Mouse (Mus musculus): ENCODE results near the gene Cnr2. TPM values are rescaled to one million over a fixed set of nuclear protein-coding genes. Genes with fewer than 3 reads are reported as not detected.

Gene Cnr2
- total RNA-seq, 4 experiments from 2014 or later = 0.08 to 0.98 (median 0.92) TPM; not detected in 1

DNA sequence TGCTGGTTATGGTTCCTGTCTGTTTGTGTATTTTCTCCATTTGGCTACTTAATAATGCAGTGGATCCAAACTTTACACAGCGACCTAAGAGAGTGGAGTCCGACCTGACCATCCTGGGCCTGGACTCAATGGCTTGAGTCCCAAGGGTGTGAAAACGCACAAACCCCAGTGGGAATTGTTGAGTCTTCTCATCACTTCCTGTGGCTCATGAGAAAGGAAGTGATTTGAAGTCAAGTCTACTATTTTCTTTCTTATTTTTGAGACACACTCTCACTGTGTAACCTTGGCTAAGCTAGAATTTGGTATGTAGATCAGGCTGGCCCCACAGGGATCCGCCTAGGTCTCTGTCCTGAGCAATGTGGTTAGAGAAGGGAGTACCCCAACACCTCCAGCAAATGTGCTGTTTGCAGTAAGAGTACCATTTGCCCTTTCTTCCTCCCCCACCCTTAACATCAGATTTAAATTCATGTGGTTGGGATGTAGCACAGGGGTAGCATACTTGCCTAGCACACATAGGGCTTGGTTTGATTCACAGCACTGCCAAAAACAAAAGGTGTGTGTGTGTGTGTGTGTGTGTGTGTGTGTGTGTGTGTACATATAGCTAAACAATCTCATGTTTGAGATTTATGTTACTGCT is 7.5 kb downstream of the Cnr2 start:
- DNase-seq (ENCODE audit: low spot score in 2 of 2) = no peak

DNA sequence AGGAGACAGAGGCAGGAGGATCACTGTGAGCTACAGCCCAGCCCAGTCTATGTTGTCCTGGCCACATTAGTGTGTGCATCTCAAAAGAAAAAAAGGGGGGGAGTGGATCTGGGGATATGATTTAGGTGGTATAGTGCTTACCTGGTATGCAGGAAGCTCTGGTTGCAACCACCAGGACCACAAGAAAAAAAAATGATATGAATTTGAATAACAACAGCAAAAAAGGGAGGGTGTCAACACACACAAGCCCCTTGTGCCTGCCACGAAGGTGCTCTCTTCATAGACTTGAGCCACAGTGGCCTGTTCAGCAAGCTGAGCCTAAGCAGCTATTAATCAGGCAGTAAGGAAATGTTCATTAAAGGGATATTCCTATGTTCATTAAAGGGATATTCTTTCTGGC is 9.6 kb downstream of the Cnr2 start:
- no peak for DNase-seq (ENCODE audit: low spot score in 2 of 2)

DNA sequence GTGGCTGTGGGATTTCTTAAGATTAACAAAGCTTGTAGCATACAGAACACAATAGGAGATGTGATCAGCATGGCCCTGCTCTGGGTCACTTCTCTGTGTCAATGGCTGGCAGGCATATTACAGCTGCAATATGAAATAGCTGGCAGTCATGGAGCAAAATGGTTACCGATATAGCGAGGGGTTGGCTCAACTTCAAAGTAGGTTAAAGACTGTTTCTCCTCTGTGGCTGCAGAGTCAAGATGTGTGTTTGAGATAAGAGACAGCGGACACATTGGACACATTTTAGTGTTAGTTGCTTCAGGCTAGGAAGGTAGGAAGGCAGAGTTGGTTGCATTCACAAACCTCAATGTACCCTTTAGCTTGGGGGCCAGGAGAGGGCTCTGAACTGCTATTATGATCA is 11.4 kb downstream of the Cnr2 start:
- DNase-seq (ENCODE audit: low spot score in 2 of 2) = no peak

DNA sequence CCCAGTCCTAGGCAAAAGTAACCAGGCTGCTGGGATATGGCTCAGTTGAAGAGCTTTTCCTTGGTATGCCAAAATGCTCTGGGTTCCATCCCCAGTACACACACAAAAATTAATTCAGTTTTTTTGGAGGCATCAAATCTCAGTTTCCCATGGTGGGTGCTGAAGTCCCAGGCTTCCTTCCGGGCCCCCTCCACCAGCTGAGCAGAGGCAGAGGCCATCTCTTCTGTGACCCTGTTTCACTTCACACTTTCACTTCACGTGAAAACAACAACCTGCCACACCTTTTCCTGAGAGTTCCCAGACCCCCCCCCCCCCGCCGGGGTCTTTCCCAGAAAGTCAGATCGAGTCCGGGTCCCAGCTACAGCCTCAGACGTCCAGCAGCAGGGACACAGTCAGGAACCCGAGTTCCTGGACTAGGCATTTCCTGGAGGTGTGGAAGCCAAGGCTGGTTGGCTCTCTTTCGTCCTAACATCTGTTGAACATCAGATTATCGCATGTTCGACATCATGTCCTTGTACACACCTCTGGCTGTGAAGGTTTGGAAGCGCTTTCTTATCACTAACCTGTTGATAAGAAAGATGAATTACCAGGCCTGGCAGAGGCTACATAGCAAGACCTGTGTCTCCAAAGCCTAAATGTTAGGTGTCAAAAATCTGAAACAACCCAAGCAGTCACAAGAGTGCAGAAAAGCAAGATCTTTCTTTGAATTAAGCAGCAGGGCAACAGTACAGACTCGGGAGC is 14.3 kb downstream of the Cnr2 start:
- no peak for DNase-seq (ENCODE audit: low spot score in 2 of 2)

DNA sequence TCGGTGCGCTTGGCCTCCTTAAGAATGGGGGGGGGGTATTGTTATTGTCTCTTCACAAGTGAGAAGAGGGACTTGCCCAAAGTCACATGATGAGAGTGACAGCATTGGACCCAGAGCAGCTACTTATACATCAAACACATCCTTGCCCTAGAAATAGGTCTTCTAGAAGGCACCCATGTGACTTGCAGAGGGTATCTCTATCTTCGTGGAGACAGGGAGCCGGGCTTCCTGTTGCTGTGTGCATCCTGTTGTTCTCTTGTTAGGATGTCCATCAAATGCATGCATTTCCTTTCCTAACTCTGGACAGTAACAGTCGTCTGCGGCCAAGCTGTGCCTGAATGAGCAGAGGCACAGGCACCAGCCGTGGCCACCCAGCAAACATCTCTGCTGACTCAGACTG is 16.3 kb downstream of the Cnr2 start:
- no peak for DNase-seq (ENCODE audit: low spot score in 2 of 2)

DNA sequence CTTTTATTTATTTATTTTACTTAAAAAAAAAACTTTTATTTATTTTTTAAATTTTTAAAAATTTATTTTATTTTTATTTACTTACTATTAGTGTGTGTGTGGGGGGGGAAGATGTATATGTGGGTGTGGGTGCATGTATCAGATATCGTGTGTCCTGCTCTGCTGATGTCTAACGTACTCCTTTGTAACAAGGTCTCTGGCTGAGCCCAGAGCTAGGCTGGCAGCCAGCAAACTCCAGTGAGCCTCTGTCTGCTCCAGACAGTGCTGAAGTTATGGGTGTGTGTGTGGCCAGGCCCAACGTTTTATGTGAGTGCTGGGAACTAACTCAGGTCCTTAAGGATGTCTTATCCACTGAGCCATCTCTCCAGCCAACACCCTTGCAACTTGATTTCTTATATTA is 17.0 kb downstream of the Cnr2 start:
- DNase-seq (ENCODE audit: low spot score in 2 of 2) = no peak

DNA sequence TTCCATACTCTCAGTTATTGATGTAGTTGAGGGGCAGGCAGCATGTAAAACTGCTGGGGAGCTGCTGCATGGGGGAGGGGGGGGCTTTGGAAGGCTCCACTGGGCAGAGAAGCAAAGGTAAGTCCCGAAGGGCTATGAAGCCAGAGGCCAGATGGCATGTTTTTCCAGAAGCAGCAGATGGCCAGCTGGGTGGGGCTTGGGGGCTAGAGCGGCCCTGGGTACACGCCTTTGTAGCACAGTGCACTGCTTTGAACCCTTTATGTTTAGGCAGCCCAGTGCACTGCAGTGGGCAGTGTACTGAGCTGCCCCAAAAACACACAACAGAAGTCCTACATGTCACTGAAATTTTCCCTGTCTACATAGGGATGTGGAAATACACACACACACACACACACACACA is 17.6 kb downstream of the Cnr2 start:
- DNase-seq (ENCODE audit: low spot score in 2 of 2) = no peak

DNA sequence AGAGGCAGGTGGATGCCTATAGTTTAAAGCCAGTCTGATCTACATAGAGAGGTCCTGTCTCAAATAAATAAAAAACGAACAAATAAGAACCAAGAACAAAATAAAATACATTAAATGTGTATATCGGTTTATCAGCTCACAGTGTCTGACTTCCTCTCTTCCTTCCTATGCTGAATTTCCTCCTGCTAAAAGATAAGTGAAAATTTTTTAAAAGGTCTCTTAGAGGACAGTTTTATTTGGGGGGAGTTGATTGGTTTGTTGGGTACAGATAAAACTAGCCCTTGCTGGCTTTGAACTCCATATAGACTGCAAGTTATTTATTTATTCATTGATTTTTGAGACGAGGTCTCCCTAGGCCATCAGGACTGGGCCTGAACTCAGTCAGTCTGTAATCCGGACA is 18.2 kb downstream of the Cnr2 start:
- no peak for DNase-seq (ENCODE audit: low spot score in 2 of 2)

DNA sequence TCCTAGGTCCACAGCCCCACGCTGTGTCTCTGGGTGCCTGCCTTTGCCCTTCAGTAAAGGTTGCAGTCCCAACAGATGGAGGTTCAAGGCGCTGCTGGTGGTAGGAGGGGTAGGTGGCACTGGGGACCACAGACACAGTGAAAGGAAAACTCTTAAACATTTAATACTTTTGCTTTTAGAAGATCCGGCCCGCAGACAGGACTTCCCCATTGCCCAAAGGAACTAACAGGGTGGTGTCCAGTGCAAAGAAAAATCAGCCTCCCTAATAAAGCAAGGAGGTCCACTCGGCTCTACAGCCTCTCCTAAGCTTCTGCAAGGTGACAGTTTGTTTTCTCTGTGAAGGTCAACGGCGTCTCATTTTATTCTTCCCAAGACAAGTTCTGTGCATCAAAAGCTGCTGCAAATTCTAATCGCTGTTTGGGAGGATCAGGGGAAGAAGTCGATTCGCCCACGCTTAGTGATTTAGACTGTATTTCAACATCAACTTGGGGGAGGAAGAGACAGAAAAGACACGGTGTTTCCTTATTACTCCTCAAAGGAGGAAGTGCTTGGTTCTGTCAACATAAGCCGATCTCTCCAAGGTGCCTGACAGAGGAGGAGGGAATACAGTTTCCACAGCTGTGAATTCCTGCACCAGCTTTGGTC is 23.6 kb downstream of the Cnr2 start:
- no peak for DNase-seq (ENCODE audit: low spot score in 2 of 2)

DNA sequence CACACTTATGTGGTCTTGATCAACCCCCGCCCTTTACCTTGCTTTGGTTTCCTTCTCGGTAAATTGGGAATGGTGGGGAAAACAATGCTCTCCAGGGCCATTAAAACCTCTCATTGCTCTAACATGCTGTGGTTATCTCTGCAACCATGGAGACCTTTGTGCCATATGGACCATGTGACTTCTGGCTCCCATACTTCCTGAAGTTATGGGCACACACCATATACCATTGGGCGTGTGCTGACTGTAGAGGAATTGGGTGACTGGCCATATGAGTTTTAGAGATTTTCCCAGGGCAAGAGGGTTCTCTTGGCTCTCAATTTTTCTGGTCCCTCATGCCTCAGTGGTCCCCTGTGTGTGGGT is 24.1 kb downstream of the Cnr2 start:
- no peak for DNase-seq (ENCODE audit: low spot score in 2 of 2)

DNA sequence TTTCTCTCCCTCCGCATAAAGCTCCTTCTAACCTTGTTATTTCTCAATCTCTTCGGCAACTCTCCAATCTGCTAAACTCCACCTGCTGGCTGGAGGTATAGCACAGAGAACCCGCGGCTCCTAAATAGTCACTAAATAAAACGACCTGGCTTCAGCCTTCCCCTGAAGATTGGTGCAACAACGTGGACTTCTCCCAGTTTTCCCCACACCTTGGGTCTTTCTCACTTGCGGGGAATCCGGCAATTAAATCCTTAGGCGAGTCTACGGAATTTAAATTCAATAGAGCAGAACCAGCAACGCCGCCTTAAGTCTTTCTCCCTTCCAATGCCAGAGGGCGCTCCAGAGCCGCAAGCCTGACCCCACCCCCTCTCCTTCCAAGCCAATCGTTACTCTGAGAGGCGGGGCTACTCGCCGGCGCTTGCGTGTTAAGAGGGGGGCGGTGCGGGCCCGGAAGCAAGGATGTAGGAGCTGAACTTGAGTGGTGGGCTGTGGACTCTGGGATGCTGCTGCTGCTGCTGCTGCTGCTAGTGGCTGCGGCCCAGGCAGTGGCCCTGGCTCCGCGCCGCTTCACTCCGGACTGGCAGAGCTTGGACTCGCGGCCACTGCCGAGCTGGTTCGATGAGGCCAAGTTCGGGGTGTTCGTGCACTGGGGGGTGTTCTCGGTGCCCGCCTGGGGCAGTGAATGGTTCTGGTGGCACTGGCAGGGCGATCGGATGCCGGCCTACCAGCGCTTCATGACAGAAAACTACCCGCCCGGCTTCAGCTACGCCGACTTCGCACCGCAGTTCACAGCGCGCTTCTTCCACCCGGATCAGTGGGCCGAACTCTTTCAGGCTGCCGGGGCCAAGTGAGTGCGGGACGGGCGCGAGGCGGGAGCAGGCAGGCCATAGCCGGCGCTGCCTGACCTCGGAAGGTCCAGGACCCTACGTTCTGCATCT is 25.4 kb downstream of the Cnr2 start, which contains the start of gene Fuca1:
Gene Fuca1 (plus strand): TSS at position 432 of the 938 bp plus-strand sequence.
- peak; percentile 90 to 95 for DNase-seq (ENCODE audit: low spot score in 2 of 2)

DNA sequence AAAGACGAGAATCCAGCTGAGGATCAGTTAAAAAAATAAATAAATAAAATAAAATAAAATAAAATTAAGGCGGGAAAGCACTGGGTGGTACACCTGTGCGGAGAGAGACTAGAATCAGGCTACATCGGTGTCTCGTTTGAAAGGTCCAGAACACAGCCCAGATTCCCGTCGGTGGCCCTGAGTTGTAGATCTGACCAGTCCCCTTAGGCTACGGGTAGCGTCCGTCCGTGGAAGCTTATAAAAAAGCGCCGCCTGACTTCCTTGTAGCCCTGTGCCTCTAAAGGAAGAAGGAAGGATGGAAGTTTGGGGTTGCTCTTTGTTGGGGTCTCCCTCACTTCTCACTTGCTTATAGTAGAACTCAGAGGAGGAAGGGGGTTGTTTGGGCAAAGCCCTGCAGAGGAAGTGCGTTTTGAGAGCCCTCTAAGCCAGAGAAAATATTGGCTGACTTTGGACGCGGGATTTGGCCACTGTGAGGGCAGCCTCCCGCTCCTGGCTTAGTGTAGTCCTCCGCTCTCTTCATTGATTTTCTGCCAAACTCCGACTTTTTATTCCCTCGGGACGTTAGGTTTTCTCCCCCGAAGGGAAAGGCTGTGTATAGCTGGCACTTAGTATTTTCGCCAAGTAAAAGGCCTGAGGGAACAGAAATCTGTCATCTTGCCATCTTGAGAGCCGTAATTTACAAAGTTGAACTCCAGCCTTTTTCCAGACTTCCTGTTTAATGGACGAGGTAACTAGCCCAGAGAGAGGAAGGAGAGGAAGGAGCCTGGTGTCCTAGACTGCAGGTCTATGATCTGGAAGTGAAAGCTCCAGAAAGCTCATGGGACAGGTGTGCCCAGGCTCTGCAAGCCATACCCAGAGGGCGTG is 26.3 kb downstream of the Cnr2 start:
- no peak for DNase-seq (ENCODE audit: low spot score in 2 of 2)

DNA sequence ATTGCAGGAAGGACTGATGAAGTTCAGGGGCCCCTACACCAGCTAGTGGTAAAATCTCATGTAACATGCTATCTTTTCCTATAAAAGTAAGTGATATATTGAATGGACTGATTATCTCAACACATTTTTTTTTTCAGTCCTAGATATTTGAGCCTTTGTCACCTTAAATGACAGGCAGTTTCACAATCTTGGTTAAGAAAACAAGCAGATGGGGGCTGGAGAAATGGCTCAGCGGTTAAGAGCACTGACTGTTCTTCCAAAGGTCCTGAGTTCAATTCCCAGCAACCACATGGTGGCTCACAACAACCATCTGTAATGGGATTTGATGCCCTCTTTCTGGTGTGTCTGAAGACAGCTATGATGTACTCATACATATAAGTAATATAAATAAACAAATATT is 27.0 kb downstream of the Cnr2 start:
- DNase-seq (ENCODE audit: low spot score in 2 of 2) = no peak

DNA sequence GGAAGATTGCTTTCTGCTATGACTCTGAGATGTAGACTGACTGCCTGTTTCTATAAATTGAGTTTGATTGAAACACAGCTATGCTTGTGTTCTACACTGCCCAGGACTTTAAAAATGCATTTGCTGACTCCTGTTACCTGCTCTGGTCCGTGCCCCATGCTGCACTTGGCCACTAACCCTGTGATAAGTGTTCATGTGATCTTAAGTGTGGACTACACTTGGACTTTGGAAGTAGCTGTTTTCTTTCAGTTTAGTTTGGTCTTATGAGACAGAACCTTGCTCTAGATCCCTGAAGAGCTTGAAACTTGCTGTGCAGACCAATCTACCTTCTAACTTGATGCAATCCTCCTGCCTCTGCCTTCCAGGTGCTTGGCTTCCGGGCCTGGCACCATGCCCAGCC is 29.2 kb downstream of the Cnr2 start:
- DNase-seq (ENCODE audit: low spot score in 2 of 2) = no peak

DNA sequence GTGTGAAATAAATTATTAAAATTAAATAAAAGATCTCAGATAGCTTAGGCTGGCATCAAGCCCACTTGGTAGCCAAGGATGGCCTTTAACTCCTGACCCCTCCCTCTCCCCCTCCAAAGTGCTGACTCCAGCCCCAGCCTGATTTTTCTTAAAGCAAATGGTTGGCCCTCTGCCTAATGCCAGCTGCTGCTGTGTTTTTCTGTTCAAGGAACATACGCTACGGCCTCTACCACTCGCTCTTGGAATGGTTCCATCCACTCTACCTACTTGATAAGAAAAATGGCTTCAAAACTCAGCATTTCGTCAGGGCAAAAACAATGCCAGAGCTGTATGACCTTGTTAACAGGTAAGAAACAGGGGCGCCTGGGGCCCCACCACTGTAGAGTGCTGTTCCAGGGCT is 30.1 kb downstream of the Cnr2 start:
- no peak for DNase-seq (ENCODE audit: low spot score in 2 of 2)

DNA sequence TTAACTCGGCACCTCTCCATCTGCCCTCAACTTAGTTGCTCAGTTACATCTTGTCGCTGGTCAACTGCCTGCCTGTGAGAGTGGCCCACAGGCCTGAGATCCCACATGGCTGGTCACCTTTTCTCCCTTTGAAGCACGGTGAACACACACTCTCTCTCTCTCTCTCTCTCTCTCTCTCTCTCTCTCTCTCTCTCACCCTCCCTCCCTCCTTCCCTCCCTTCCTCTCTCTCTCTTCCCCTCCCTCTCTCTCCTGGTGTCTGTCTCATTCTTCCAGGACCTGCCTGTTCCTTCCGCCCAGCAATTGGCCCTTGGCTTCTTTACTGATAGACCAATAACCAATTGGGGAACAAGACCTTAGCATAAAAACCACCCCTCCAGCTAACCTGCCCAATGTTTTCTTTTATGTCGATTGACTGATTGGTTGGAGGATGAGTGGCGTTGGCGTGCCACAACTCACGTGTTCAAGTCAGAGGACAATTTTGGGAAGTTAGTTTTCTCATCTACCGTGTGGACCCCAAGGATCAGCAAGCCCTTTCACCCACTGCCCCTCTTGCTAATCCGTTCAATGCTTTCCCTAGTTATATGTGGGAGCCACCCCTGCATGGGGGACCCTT is 31.1 kb downstream of the Cnr2 start:
- DNase-seq (ENCODE audit: low spot score in 2 of 2) = no peak

DNA sequence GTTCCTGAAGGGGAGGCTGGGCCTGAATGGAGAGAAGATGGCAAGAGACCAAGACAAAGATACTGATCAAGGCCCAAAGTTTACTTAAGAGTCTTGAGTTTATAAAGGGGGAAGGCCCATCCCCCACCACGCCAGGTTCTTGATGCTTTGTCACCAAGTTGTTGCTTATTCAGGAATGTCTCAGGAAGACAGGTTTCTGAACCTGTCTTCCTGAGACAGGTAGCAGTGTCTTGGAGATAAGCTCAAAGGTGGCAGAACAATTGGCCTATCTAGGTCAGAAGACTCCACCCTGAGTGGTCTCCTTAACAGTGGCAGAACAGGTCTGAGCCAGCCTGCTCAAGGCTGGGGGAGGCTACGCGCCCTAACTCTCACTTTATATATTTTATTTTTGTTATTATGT is 31.7 kb downstream of the Cnr2 start:
- DNase-seq (ENCODE audit: low spot score in 2 of 2) = no peak

DNA sequence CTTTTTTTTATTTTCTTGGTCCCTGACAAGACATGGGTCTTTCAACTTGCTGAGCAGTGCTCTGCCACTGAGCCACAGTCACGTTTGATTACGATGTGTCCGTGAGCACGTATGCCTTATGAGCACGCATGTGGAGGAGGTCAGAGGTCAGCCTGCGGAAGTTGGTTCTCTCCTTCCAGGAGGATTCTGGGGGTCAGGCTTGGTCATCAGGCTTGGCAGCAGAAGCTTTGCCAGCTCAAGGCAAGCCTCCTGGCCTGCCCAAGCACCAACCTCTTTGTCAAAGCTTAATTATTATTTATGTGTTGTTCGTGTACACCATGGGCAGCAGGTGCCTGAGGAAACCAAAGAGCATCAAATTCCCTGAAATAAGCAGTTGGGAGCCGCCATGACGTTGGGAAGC is 33.2 kb downstream of the Cnr2 start:
- no peak for DNase-seq (ENCODE audit: low spot score in 2 of 2)

DNA sequence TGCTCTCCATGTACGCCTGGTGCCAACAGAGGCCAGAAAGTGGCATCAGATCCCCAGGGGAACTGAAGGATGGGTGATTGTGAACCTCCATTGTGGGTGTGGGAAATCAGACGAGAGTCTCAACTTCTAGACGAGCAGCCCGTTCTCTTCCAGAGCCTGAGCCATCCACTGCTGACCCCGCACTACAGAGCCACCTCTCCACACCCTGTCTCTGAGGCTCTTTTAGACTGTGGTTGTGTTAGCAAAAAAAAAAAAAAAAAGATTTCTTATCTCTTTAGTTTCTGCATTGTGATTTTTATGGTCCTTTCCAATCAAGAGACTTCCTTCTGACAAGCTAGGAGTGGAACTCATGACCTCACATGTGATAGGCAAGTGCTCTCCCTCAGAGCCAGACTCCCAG is 34.2 kb downstream of the Cnr2 start:
- no peak for DNase-seq (ENCODE audit: low spot score in 2 of 2)

DNA sequence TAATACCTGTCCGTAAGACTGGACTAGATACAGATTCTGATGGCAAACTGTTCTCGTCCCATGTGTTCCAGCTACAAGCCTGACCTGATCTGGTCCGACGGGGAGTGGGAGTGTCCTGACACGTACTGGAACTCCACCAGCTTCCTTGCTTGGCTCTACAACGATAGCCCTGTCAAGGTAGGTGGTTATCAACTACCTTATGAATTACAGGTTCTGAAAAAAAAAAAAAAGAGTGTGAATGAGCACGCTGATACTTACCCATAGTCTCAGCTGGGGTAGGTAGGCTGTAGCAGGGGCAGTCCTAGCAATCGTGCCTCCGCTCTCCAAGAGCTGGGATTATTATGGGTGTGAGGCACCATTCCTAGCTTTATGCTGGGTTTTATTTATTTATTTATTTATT is 34.6 kb downstream of the Cnr2 start:
- no peak for DNase-seq (ENCODE audit: low spot score in 2 of 2)

All from layer of hippocampus, adult 8-10 months (tissue).